Mouse (Mus musculus): ENCODE results near the gene Tarbp2.
A peak's percentile ranks its signal among the peaks of the same experiment; 100 is the strongest.

The Tarbp2 gene

GRCm38 (mm10) chr15:102517976-102518858, at the start of gene Tarbp2:
Gene Tarbp2 (plus strand): TSS chr15:102518192.
- no peaks in the 10 kb centered on the region for H3K27me3 ChIP-seq (ENCODE audit: control insufficient read depth, insufficient read depth, low read length, poor library complexity, severe bottlenecking)
- DNase-seq (ENCODE audit: low read depth, low spot score) = peak; percentile 99
- H3K36me3 ChIP-seq (ENCODE audit: control insufficient read depth, insufficient read depth, low read length, poor library complexity, severe bottlenecking) = no peaks in the 10 kb centered on the region

- H3K36me3 ChIP-seq (ENCODE audit: control insufficient read depth, insufficient read depth, low read length, poor library complexity, severe bottlenecking) = no peaks in the 10 kb centered on the region
- no peak for DNase-seq (ENCODE audit: low read depth, low spot score)
- H3K27me3 ChIP-seq (ENCODE audit: control insufficient read depth, insufficient read depth, low read length, poor library complexity, severe bottlenecking) = no peaks in the 10 kb centered on the region
Observed at GRCm38 (mm10) chr15:102468675-102469370, 49.2 kb upstream of the Tarbp2 start.

GRCm38 (mm10) chr15:102470183-102470604, 47.8 kb upstream of the Tarbp2 start, which contains the start of gene Pcbp2:
Gene Pcbp2 (plus strand): TSS chr15:102470539.
- H3K27me3 ChIP-seq (ENCODE audit: control insufficient read depth, insufficient read depth, low read length, poor library complexity, severe bottlenecking) = no peaks in the 10 kb centered on the region
- peak; percentile 98 for DNase-seq (ENCODE audit: low read depth, low spot score)
- peaks cover 6% of the 10 kb centered on the region for H3K36me3 ChIP-seq (ENCODE audit: control insufficient read depth, insufficient read depth, low read length, poor library complexity, severe bottlenecking)

GRCm38 (mm10) chr15:102470605-102471294, 47.2 kb upstream of the Tarbp2 start:
- Histone ChIP-seq H3K36me3 (ENCODE audit: control insufficient read depth, insufficient read depth, low read length, poor library complexity, severe bottlenecking) (peaks cover 8% of the 10 kb centered on the region), H3K27me3 (ENCODE audit: control insufficient read depth, insufficient read depth, low read length, poor library complexity, severe bottlenecking) (no peaks in the 10 kb centered on the region)
- peak; percentile 83 for DNase-seq (ENCODE audit: low read depth, low spot score)

- no peak for DNase-seq (ENCODE audit: low read depth, low spot score)
- Histone ChIP-seq H3K27me3 (ENCODE audit: control insufficient read depth, insufficient read depth, low read length, poor library complexity, severe bottlenecking) (no peaks in the 10 kb centered on the region), H3K36me3 (ENCODE audit: control insufficient read depth, insufficient read depth, low read length, poor library complexity, severe bottlenecking) (peaks cover 10% of the 10 kb centered on the region)
Observed at GRCm38 (mm10) chr15:102471295-102471645, 46.7 kb upstream of the Tarbp2 start.

GRCm38 (mm10) chr15:102471727-102472126, 46.3 kb upstream of the Tarbp2 start:
- Histone ChIP-seq H3K36me3 (ENCODE audit: control insufficient read depth, insufficient read depth, low read length, poor library complexity, severe bottlenecking) (peaks cover 10% of the 10 kb centered on the region), H3K27me3 (ENCODE audit: control insufficient read depth, insufficient read depth, low read length, poor library complexity, severe bottlenecking) (no peaks in the 10 kb centered on the region)
- DNase-seq (ENCODE audit: low read depth, low spot score) = no peak

GRCm38 (mm10) chr15:102473246-102473645, 44.7 kb upstream of the Tarbp2 start:
- no peaks in the 10 kb centered on the region for H3K27me3 ChIP-seq (ENCODE audit: control insufficient read depth, insufficient read depth, low read length, poor library complexity, severe bottlenecking)
- H3K36me3 ChIP-seq (ENCODE audit: control insufficient read depth, insufficient read depth, low read length, poor library complexity, severe bottlenecking) = peaks cover 10% of the 10 kb centered on the region
- DNase-seq (ENCODE audit: low read depth, low spot score) = no peak

GRCm38 (mm10) chr15:102474520-102474919, 43.5 kb upstream of the Tarbp2 start:
- no peak for DNase-seq (ENCODE audit: low read depth, low spot score)
- no peaks in the 10 kb centered on the region for H3K27me3 ChIP-seq (ENCODE audit: control insufficient read depth, insufficient read depth, low read length, poor library complexity, severe bottlenecking)
- H3K36me3 ChIP-seq (ENCODE audit: control insufficient read depth, insufficient read depth, low read length, poor library complexity, severe bottlenecking) = peaks cover 13% of the 10 kb centered on the region

GRCm38 (mm10) chr15:102483136-102483535, 34.9 kb upstream of the Tarbp2 start:
- no peaks in the 10 kb centered on the region for H3K27me3 ChIP-seq (ENCODE audit: control insufficient read depth, insufficient read depth, low read length, poor library complexity, severe bottlenecking)
- no peak for DNase-seq (ENCODE audit: low read depth, low spot score)
- peaks cover 27% of the 10 kb centered on the region for H3K36me3 ChIP-seq (ENCODE audit: control insufficient read depth, insufficient read depth, low read length, poor library complexity, severe bottlenecking)

- DNase-seq (ENCODE audit: low read depth, low spot score) = no peak
- H3K27me3 ChIP-seq (ENCODE audit: control insufficient read depth, insufficient read depth, low read length, poor library complexity, severe bottlenecking) = no peaks in the 10 kb centered on the region
- H3K36me3 ChIP-seq (ENCODE audit: control insufficient read depth, insufficient read depth, low read length, poor library complexity, severe bottlenecking) = peaks cover 32% of the 10 kb centered on the region
Observed at GRCm38 (mm10) chr15:102485853-102486252, 32.1 kb upstream of the Tarbp2 start.

GRCm38 (mm10) chr15:102487664-102488063, 30.3 kb upstream of the Tarbp2 start:
- Histone ChIP-seq H3K27me3 (ENCODE audit: control insufficient read depth, insufficient read depth, low read length, poor library complexity, severe bottlenecking) (no peaks in the 10 kb centered on the region), H3K36me3 (ENCODE audit: control insufficient read depth, insufficient read depth, low read length, poor library complexity, severe bottlenecking) (peaks cover 35% of the 10 kb centered on the region)
- DNase-seq (ENCODE audit: low read depth, low spot score) = no peak

- Histone ChIP-seq H3K36me3 (ENCODE audit: control insufficient read depth, insufficient read depth, low read length, poor library complexity, severe bottlenecking) (peaks cover 5% of the 10 kb centered on the region), H3K27me3 (ENCODE audit: control insufficient read depth, insufficient read depth, low read length, poor library complexity, severe bottlenecking) (no peaks in the 10 kb centered on the region)
- DNase-seq (ENCODE audit: low read depth, low spot score) = no peak
Observed at GRCm38 (mm10) chr15:102498322-102498721, 19.7 kb upstream of the Tarbp2 start.

- Histone ChIP-seq H3K27me3 (ENCODE audit: control insufficient read depth, insufficient read depth, low read length, poor library complexity, severe bottlenecking) (no peaks in the 10 kb centered on the region), H3K36me3 (ENCODE audit: control insufficient read depth, insufficient read depth, low read length, poor library complexity, severe bottlenecking) (peaks cover 6% of the 10 kb centered on the region)
- DNase-seq (ENCODE audit: low read depth, low spot score) = peak; percentile 40
Observed at GRCm38 (mm10) chr15:102499370-102499769, 18.6 kb upstream of the Tarbp2 start.

- DNase-seq (ENCODE audit: low read depth, low spot score) = no peak
- Histone ChIP-seq H3K36me3 (ENCODE audit: control insufficient read depth, insufficient read depth, low read length, poor library complexity, severe bottlenecking) (peaks cover 6% of the 10 kb centered on the region), H3K27me3 (ENCODE audit: control insufficient read depth, insufficient read depth, low read length, poor library complexity, severe bottlenecking) (no peaks in the 10 kb centered on the region)
Observed at GRCm38 (mm10) chr15:102499851-102500250, 18.1 kb upstream of the Tarbp2 start.

GRCm38 (mm10) chr15:102500479-102500878, 17.5 kb upstream of the Tarbp2 start:
- no peaks in the 10 kb centered on the region for H3K27me3 ChIP-seq (ENCODE audit: control insufficient read depth, insufficient read depth, low read length, poor library complexity, severe bottlenecking)
- no peak for DNase-seq (ENCODE audit: low read depth, low spot score)

More at GRCm38 (mm10) chr15:102500479-102500878, 17.5 kb upstream of the Tarbp2 start:
- H3K36me3 ChIP-seq (ENCODE audit: control insufficient read depth, insufficient read depth, low read length, poor library complexity, severe bottlenecking) = peaks cover 6% of the 10 kb centered on the region

All from splenic B cell, adult 2 months (primary cell).